Mouse (Mus musculus): ENCODE measurements around the gene Maz.

Gene Maz

DNA sequence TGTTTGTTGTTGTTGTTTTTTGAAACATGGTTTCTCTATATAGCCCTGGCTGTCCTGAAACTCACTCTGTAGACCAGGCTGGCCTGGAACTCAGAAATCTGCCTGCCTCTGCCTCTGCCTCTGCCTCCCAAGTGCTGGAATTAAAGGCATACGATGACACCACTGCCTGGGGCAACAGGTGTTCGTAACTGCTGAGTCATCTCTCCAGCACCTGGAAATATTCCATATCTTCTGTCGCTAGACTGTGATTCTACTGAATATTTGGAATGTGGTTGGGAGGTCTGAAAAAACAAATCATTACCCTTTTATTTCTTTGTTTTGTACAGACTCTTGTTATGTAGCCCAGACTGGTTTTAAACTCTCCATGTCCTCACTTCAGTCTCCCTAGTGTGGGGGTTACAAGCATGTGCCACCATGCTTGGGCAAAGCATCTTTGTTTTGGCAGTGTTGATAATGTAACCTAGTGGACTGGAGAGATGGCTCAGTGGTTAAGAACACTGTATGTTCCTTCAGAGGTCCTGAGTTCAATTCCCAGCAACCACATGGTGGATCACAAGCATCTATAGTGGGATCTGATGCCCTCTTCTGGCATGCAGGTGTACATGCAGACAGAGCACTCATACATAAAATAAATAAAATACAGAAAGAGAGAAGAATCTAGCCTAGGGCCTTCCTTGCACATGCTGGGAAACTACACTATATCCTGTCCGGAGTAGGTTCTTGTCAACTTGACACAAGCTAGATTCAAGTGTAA is 22.5 kb downstream of the Maz start:
- DNase-seq (ENCODE audit: low spot score): no peak

DNA sequence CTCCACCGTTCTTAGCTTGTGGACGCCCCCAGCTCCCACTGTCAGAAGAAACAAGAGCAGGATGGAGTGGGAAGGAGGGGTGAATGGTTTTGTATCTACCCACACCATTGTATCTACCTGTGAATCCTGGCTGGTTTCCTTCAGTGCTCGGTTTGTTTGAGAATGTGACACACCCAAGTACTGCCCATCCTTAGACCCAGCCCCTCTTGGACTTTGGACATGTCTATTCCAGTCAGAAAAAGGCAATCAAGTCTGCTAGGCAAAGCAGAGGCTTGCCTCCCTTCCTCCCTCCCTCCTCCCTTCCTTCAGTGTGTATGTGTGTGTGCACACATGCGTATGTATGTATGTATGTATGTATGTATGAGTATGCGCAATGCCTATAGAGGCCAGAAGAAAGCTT is 23.2 kb downstream of the Maz start:
- no peak for DNase-seq (ENCODE audit: low spot score)

GRCm38 (mm10) chr7:126999568-126999967 is 27.3 kb downstream of the Maz start:
- no peak for DNase-seq (ENCODE audit: low spot score)

DNA sequence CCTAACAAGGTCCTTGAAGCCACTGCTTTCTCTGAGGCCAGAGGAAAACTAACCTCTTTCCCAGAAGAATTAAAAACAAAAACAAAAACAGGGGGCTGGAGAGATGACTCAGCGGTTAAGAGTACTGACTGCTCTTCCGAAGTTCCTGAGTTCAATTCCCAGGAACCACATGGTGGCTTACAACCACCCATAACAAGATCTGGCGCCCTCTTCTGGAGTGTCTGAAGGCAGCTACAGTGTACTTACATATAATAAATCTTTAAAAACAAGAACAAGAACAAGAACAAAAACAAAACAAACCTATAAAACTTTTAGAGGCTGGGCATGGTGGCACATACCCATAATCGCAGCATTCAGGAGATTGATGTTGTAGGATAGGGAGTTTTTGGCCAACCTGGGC is 30.4 kb downstream of the Maz start:
- no peak for DNase-seq (ENCODE audit: low spot score)

DNA sequence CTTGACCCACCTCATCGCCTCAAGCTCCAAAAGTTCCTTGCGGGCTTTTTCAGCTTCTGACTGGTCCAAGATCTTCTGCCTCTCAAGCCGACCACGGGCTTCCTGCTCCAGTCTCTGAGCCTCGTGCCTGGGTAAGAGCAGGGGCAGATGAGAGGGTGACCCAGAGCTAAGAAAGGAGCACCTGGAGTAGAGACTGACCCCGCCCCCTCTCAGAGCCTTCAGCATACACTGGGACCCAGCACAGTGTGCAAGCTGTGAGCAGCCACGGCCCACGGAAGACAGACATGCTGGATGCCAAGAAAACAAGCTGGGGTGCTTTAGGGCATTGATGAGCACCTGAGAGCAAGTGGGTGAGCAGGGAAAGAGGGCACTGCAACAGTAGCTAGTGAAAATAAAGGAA is 38.0 kb downstream of the Maz start:
- no peak for DNase-seq (ENCODE audit: low spot score)

- DNase-seq (ENCODE audit: low spot score): no peak
Measured at GRCm38 (mm10) chr7:126986319-126986718, 40.5 kb downstream of the Maz start.

- no peak for DNase-seq (ENCODE audit: low spot score)
Measured at GRCm38 (mm10) chr7:126984667-126985444, 42.0 kb downstream of the Maz start.

DNA sequence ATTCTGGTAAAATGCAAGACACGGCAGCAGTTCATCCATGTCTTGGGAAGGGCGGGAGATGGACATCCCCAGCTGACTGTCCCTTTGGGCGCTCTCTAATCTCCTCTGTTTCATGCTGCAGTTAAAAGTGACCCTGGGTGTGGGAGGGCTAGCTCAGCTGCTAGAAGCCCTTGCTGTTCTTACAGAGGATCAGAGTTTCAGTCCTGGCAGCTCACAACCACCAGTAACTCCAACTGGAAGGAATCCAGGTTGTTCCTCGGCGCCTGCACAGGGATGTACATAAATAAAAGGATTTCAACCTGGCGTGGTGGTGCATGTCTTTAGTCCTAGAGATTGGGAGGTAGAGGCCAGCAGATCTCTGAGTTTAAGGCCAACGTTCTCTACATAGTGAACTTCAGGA is 43.7 kb downstream of the Maz start:
- no peak for DNase-seq (ENCODE audit: low spot score)

- DNase-seq (ENCODE audit: low spot score): no peak
Measured at GRCm38 (mm10) chr7:126982054-126982453, 44.8 kb downstream of the Maz start.

- no peak for DNase-seq (ENCODE audit: low spot score)
Measured at GRCm38 (mm10) chr7:126981601-126982000, 45.2 kb downstream of the Maz start.

GRCm38 (mm10) chr7:126978841-126979240 is 48.0 kb downstream of the Maz start:
- DNase-seq (ENCODE audit: low spot score): no peak

GRCm38 (mm10) chr7:126976878-126977459 is 49.9 kb downstream of the Maz start:
- DNase-seq (ENCODE audit: low spot score): no peak

GRCm38 (mm10) chr7:126975950-126976866 is 50.6 kb downstream of the Maz start, which contains the start of gene Cdiptos:
Gene Cdiptos (minus strand): TSS chr7:126976098.
- DNase-seq (ENCODE audit: low spot score): peak; percentile 85

DNA sequence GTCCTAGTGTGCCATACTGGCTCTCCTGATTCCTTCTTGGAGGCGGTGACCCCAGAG is 51.1 kb downstream of the Maz start, which contains the start of gene Cdipt:
Gene Cdipt (plus strand): TSS at position 22 of the 57 bp plus-strand sequence.
- DNase-seq (ENCODE audit: low spot score): no peak

GRCm38 (mm10) chr7:126975493-126975892 is 51.3 kb downstream of the Maz start:
- DNase-seq (ENCODE audit: low spot score): no peak
